Mouse (Mus musculus): ENCODE results near the gene Kif11. TPM values are rescaled to one million over a fixed set of nuclear protein-coding genes. Genes with fewer than 3 reads are reported as not detected.

Gene Kif11
- polyA plus RNA-seq, 1 experiment from 2014 or later: 77.0 TPM

DNA sequence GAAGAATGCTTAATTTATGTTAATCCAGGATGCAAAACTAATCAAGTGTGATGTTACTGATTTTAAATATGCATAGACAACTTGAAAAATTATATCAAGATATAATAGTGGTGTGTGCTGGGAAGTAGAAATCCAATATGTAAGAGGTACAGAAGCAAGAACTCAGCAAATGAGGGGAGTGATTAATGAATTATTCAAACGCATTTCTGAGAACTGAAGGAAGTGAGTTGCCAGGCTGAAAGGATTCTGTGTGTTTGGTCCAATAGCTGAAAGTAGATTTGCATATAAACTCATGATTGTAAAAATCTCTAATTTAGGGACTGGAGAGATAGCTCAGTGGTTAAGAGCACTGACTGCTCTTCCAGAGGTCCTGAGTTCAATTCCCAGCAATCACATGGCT lies 7.2 kb upstream of the Kif11 start:
- H3K9ac ChIP-seq (ENCODE audit: low read depth, low read length): no peak overlapping the region
- H3K36me3 ChIP-seq (ENCODE audit: control insufficient read depth, insufficient read depth, low read length): no peaks in the 10 kb centered on the region
- no peak overlapping the region for H3K27ac ChIP-seq (ENCODE audit: low read depth, low read length)
- no peak for ATAC-seq (replicated peaks; ENCODE audit: low FRiP score)
- no peak overlapping the region for H3K4me3 ChIP-seq (ENCODE audit: low read depth, low read length)
- no peaks in the 10 kb centered on the region for H3K27me3 ChIP-seq (replicated peaks; ENCODE audit: control insufficient read depth, insufficient read depth, low read length)
- 70% methylated on average over 1 of the region's 1 CpGs for WGBS
- H3K4me1 ChIP-seq (replicated peaks; ENCODE audit: control insufficient read depth, insufficient read depth, low read length): peaks cover 5% of the 10 kb centered on the region
- H3K4me2 ChIP-seq: no peak overlapping the region
- no peak for DNase-seq (ENCODE audit: low spot score)
- no peaks in the 10 kb centered on the region for H3K9me3 ChIP-seq (ENCODE audit: control insufficient read depth, low read length)

DNA sequence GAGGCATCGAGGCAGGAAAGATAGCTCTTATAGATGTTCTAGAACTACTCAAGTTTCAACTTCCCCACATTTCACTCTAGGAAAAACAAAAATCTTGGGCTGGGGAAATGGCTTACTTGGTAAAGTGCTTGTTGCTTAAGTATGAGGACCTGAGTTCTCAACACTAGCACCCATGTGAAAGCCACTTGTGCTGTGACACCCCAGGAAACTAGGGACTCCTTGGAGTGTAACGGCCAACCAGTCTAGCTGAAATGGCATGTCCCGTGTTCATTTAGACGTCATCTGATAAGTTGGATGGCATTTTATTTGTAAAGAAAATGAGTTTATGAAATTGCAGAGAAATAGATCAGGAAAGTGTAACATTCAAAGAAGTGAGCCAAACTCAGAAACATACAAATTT lies 6.3 kb upstream of the Kif11 start:
- peaks cover 5% of the 10 kb centered on the region for H3K4me1 ChIP-seq (replicated peaks; ENCODE audit: control insufficient read depth, insufficient read depth, low read length)
- no peak overlapping the region for H3K27ac ChIP-seq (ENCODE audit: low read depth, low read length)
- H3K4me2 ChIP-seq: no peak overlapping the region
- no peaks in the 10 kb centered on the region for H3K9me3 ChIP-seq (ENCODE audit: control insufficient read depth, low read length)
- no peak for DNase-seq (ENCODE audit: low spot score)
- no peaks in the 10 kb centered on the region for H3K36me3 ChIP-seq (ENCODE audit: control insufficient read depth, insufficient read depth, low read length)
- no peaks in the 10 kb centered on the region for H3K27me3 ChIP-seq (replicated peaks; ENCODE audit: control insufficient read depth, insufficient read depth, low read length)
- H3K4me3 ChIP-seq (ENCODE audit: low read depth, low read length): no peak overlapping the region
- no peak for ATAC-seq (replicated peaks; ENCODE audit: low FRiP score)
- WGBS: 80% methylated on average over 4 of the region's 4 CpGs
- no peak overlapping the region for H3K9ac ChIP-seq (ENCODE audit: low read depth, low read length)

DNA sequence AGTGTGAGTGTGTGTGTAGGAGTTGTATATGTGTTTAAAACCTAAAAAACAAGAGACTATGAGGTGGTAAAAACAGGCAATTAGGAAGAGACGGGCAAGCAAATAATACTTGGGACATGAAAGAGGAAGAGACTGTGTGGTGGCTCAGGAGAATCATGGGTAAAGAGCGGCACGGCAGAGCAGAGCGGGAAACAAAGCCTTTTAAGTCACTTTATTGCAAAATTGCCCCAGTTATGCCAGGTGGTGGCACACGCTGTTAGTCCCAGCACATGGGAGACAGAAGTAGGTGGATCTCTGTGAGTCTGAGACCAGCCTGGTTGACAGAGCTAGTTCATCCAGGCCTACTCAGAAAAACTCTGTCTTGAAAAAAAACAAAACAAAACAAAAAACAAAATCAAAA lies 5.8 kb upstream of the Kif11 start:
- DNase-seq (ENCODE audit: low spot score) (no peak), ATAC-seq (replicated peaks; ENCODE audit: low FRiP score) (no peak)
- no peaks in the 10 kb centered on the region for H3K36me3 ChIP-seq (ENCODE audit: control insufficient read depth, insufficient read depth, low read length)
- H3K27ac ChIP-seq (ENCODE audit: low read depth, low read length): no peak overlapping the region
- WGBS: 74% methylated on average over 5 of the region's 5 CpGs
- no peak overlapping the region for H3K4me3 ChIP-seq (ENCODE audit: low read depth, low read length)
- no peaks in the 10 kb centered on the region for H3K27me3 ChIP-seq (replicated peaks; ENCODE audit: control insufficient read depth, insufficient read depth, low read length)
- no peaks in the 10 kb centered on the region for H3K9me3 ChIP-seq (ENCODE audit: control insufficient read depth, low read length)
- H3K4me2 ChIP-seq: no peak overlapping the region
- no peak overlapping the region for H3K9ac ChIP-seq (ENCODE audit: low read depth, low read length)
- H3K4me1 ChIP-seq (replicated peaks; ENCODE audit: control insufficient read depth, insufficient read depth, low read length): peaks cover 7% of the 10 kb centered on the region

DNA sequence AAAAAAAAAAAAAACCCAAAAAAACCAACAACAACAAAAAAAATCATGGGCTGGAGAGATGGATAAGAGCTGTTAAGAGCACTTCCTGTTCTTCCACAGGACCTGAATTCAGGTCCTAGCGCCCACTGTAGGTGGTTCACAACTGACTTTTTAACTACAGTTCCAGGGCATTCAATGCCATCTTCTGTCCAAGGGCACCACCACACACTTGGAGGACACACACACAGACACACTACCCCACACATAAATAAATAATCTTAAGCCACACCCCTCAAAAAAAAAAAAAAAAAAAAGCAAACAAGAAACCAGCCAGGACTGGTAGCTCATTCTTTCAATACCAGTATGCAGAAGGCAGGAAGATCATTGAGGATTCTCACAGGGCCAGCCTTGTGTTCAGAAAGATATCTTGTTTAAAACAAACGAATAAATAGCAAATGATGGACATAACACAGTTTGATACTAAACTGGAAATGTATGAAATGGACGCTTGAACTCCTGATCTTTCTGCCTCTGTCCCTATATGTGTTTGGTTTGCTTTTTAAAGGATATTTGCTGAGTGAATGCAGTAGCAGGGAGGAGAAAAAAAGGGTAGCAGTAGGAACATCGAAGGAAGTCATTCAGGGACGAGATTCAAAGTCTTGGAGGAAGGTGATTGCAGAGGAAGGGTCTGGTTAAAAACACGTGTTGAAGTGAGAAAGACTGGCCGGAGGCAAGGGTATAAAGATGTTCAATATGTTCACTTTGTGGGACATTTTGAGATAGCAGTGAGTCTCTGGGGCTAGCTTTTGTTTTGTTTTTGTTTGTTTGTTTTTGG lies 1.1 kb upstream of the Kif11 start:
- WGBS: 18% methylated on average over 7 of the region's 7 CpGs
- Histone ChIP-seq H3K36me3 (ENCODE audit: control insufficient read depth, insufficient read depth, low read length) (no peaks in the 10 kb centered on the region; the same call in 1 of the 2 replicates), H3K4me3 (ENCODE audit: low read depth, low read length) (peak overlapping the region; percentile 73), H3K27ac (ENCODE audit: low read depth, low read length) (peak overlapping the region; percentile 97), H3K4me2 (peak overlapping the region; percentile 92), H3K27me3 (replicated peaks; ENCODE audit: control insufficient read depth, insufficient read depth, low read length) (no peaks in the 10 kb centered on the region), H3K4me1 (replicated peaks; ENCODE audit: control insufficient read depth, insufficient read depth, low read length) (peaks cover 19% of the 10 kb centered on the region), H3K9ac (ENCODE audit: low read depth, low read length) (peak overlapping the region; percentile 84), H3K9me3 (ENCODE audit: control insufficient read depth, low read length) (no peaks in the 10 kb centered on the region)
- DNase-seq (ENCODE audit: low spot score) (peak; percentile 36), ATAC-seq (replicated peaks; ENCODE audit: low FRiP score) (no peak)

DNA sequence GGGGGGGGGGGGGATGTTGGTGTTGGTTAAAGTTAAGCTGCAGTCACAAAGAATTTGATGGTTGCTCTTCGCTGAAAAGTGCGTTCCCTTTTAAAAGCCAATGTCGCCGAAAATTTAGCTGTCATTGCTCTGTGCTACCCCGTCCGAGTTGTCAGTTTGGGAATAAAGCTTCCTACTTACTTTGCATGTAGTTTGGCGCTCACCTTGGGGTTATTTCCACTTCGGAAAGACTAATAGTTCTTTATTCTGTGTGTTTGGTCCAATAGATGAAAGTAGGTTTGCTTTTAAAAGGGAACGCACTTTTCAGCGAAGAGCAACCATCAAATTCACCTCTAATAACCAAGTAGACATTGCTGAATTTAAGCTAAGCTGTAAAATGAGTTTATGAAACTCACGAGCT lies 638 bp downstream of the Kif11 start:
- no peak for DNase-seq (ENCODE audit: low spot score)
- Histone ChIP-seq H3K9ac (ENCODE audit: low read depth, low read length) (peak overlapping the region; percentile 84), H3K4me2 (peak overlapping the region; percentile 81), H3K27ac (ENCODE audit: low read depth, low read length) (peak overlapping the region; percentile 97; the same call in 1 of the 2 replicates), H3K9me3 (ENCODE audit: control insufficient read depth, low read length) (no peaks in the 10 kb centered on the region), H3K4me1 (replicated peaks; ENCODE audit: control insufficient read depth, insufficient read depth, low read length) (peaks cover 27% of the 10 kb centered on the region), H3K4me3 (ENCODE audit: low read depth, low read length) (peak overlapping the region; percentile 73), H3K27me3 (replicated peaks; ENCODE audit: control insufficient read depth, insufficient read depth, low read length) (no peaks in the 10 kb centered on the region), H3K36me3 (ENCODE audit: control insufficient read depth, insufficient read depth, low read length) (no peaks in the 10 kb centered on the region; the same call in 1 of the 2 replicates)
- no peak for ATAC-seq (replicated peaks; ENCODE audit: low FRiP score)
- WGBS: under 1% methylated on average over 11 of the region's 11 CpGs

DNA sequence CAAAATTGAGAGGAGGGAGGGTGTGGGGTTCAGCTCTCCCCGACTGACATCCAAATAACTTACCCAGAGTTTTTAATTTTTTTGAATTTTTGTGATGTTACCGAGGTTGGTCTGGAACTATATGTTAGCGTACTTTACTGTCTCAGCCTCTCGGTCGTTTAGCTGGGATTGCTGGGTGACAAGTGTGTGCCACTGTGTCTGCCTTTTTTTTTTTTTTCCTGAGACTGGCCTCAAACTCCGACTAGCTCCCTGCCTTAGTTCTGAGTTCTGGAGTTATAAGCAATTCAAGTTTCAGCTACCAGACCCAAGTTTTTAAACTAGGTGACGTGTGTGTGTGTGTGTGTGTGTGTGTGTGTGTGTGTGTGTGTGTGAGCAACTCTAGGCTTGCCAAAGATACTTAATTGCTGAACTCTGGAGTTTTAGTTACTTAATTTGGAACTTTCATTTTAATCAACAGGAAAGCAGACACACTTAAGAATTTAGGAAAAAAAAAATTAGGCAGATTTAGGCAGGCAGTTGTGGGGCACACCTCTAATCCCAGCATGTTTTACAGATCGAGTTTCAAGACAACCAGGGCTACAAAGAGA lies 1.3 kb downstream of the Kif11 start:
- Histone ChIP-seq H3K36me3 (ENCODE audit: control insufficient read depth, insufficient read depth, low read length) (peaks cover 3% of the 10 kb centered on the region), H3K9ac (ENCODE audit: low read depth, low read length) (peak overlapping the region; percentile 84), H3K9me3 (ENCODE audit: control insufficient read depth, low read length) (no peaks in the 10 kb centered on the region), H3K4me3 (ENCODE audit: low read depth, low read length) (peak overlapping the region; percentile 73), H3K27ac (ENCODE audit: low read depth, low read length) (no peak overlapping the region), H3K4me1 (replicated peaks; ENCODE audit: control insufficient read depth, insufficient read depth, low read length) (peaks cover 27% of the 10 kb centered on the region), H3K4me2 (peak overlapping the region; percentile 81), H3K27me3 (replicated peaks; ENCODE audit: control insufficient read depth, insufficient read depth, low read length) (no peaks in the 10 kb centered on the region)
- DNase-seq (ENCODE audit: low spot score) (no peak), ATAC-seq (replicated peaks; ENCODE audit: low FRiP score) (no peak)
- 19% methylated on average over 8 of the region's 8 CpGs for WGBS

DNA sequence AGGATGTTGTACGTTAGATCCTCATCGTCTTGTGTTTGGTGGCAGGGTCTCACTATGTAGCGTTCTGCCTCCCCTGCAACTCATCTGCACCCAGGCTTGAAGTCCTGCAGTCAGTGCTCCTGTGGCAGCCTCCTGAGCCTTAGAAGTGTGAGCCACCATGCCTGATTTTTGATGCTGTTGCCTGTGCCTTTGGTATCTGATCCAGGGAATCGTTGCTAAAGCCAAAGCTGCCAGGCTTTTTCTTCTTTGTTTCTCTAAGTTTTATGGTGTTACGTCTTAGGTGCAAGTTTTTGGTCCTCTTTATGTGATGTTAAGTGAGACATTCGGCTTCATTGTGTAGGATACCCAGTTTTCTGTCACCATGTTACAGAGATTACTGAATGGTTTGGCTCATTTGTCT lies 2.6 kb downstream of the Kif11 start:
- Histone ChIP-seq H3K9ac (ENCODE audit: low read depth, low read length) (no peak overlapping the region), H3K4me3 (ENCODE audit: low read depth, low read length) (0 out of 2 replicates have a peak overlapping the region, but pooled peaks have one; percentile 12), H3K9me3 (ENCODE audit: control insufficient read depth, low read length) (no peaks in the 10 kb centered on the region), H3K27ac (ENCODE audit: low read depth, low read length) (no peak overlapping the region), H3K27me3 (replicated peaks; ENCODE audit: control insufficient read depth, insufficient read depth, low read length) (no peaks in the 10 kb centered on the region), H3K4me1 (replicated peaks; ENCODE audit: control insufficient read depth, insufficient read depth, low read length) (peaks cover 22% of the 10 kb centered on the region), H3K4me2 (peak overlapping the region; percentile 81), H3K36me3 (ENCODE audit: control insufficient read depth, insufficient read depth, low read length) (peaks cover 3% of the 10 kb centered on the region)
- DNase-seq (ENCODE audit: low spot score) (no peak), ATAC-seq (replicated peaks; ENCODE audit: low FRiP score) (no peak)
- 90% methylated on average over 6 of the region's 6 CpGs for WGBS

DNA sequence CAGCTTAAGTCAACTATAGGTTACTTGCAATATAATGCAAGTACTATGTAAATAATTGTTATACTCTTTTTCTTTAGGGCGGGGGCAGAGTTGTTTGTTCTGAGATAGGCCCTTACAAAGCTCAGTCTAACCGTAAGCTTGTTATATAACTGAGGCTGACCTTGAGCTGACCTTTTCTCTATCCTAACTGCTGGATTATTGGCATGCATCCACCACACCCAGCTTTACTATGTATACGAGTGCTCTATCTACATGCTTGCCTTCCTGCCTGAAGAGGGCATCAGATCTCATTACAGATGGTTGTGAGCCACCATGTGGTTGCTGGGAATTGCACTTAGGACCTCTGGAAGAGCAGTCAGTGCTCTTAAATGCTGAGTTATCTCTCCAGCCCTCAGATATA lies 9.9 kb downstream of the Kif11 start:
- Histone ChIP-seq H3K27me3 (replicated peaks; ENCODE audit: control insufficient read depth, insufficient read depth, low read length) (no peaks in the 10 kb centered on the region), H3K27ac (ENCODE audit: low read depth, low read length) (no peak overlapping the region), H3K36me3 (ENCODE audit: control insufficient read depth, insufficient read depth, low read length) (peaks cover 36% of the 10 kb centered on the region), H3K9ac (ENCODE audit: low read depth, low read length) (no peak overlapping the region), H3K4me3 (ENCODE audit: low read depth, low read length) (no peak overlapping the region), H3K4me2 (no peak overlapping the region), H3K4me1 (replicated peaks; ENCODE audit: control insufficient read depth, insufficient read depth, low read length) (no peaks in the 10 kb centered on the region), H3K9me3 (ENCODE audit: control insufficient read depth, low read length) (no peaks in the 10 kb centered on the region)
- 82% methylated on average over 3 of the region's 3 CpGs for WGBS
- ATAC-seq (replicated peaks; ENCODE audit: low FRiP score) (no peak), DNase-seq (ENCODE audit: low spot score) (no peak)

DNA sequence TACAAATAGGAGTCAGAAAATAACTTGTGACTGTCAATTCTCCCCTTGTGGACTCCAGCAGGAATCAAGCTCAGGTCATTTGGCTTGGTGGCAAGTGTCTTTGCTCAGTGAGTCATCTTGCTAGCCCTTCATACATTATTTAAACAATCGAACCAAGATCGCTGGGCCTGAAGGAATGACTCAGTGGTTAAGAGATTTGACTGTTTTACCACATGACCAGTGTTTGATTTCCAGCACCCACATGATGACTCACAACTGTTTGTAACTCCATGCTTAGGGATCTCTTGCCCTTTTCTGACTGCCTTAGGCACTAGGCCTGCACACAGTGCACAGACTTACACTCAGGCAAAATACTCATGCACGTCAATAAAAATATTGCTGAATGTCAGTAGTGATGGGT lies 15.7 kb downstream of the Kif11 start:
- no peaks in the 10 kb centered on the region for H3K9me3 ChIP-seq (ENCODE audit: control insufficient read depth, low read length)
- no peak overlapping the region for H3K4me3 ChIP-seq (ENCODE audit: low read depth, low read length)
- peaks cover 38% of the 10 kb centered on the region for H3K36me3 ChIP-seq (ENCODE audit: control insufficient read depth, insufficient read depth, low read length)
- H3K9ac ChIP-seq (ENCODE audit: low read depth, low read length): no peak overlapping the region
- 90% methylated on average over 3 of the region's 3 CpGs for WGBS
- H3K27me3 ChIP-seq (replicated peaks; ENCODE audit: control insufficient read depth, insufficient read depth, low read length): no peaks in the 10 kb centered on the region
- H3K27ac ChIP-seq (ENCODE audit: low read depth, low read length): no peak overlapping the region
- H3K4me2 ChIP-seq: no peak overlapping the region
- no peaks in the 10 kb centered on the region for H3K4me1 ChIP-seq (replicated peaks; ENCODE audit: control insufficient read depth, insufficient read depth, low read length)
- no peak for ATAC-seq (replicated peaks; ENCODE audit: low FRiP score)
- DNase-seq (ENCODE audit: low spot score): no peak
